Mouse (Mus musculus): Measurements from ENCODE around the gene Zfp28.
A peak's percentile ranks its signal among the peaks of the same experiment; 100 is the strongest.
"Not testable (repeated sequence)": the region's sequence is repeated elsewhere in the genome, so short reads cannot be mapped to it uniquely, and the experiment has no call there.

Gene Zfp28

DNA sequence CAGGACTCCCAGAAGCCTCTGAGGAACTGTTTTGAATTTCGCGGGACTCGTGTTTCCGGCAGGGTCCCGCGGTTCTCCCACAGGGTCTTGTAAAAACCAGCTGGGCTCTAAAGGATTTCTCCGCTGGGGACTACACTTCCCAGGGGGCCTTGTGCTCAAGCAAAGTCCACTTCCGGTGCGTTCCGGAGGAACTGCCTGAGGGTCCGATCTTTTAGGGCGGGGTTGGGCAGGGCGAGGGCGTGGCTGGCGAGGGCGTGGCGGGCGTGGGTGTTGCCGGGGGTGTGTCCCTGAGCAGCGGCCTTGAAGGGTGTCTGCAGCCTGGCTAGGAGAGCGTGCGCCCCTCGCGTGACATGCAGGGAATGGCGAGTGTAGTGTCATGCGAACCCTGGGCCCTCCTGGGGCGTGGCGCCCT, at the start of gene Zfp28:
TSS of gene Zfp28 (plus strand) at position 252 of the 412 bp plus-strand sequence.
- DNase-seq (ENCODE audit: low spot score), result peak; percentile 93

DNA sequence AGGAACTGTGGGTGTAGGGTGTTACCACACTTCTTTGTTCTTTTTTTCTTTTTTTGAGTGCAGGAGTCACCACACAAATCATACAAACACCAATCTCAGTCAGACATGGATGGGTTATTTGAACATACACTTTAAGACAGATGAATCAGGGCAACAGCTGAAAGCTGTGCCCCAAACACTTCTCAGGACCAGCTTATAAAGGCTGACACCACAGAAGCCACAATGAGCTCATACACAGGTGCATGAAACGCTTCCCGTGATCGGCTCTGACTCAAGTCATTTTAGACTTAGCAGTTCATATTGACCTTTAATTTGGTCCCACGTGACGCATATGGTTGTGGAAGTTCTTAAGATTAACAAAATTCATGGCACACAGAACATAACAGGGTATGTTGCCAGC, 43.2 kb upstream of the Zfp28 start:
- no peak for DNase-seq (ENCODE audit: low spot score)

DNA sequence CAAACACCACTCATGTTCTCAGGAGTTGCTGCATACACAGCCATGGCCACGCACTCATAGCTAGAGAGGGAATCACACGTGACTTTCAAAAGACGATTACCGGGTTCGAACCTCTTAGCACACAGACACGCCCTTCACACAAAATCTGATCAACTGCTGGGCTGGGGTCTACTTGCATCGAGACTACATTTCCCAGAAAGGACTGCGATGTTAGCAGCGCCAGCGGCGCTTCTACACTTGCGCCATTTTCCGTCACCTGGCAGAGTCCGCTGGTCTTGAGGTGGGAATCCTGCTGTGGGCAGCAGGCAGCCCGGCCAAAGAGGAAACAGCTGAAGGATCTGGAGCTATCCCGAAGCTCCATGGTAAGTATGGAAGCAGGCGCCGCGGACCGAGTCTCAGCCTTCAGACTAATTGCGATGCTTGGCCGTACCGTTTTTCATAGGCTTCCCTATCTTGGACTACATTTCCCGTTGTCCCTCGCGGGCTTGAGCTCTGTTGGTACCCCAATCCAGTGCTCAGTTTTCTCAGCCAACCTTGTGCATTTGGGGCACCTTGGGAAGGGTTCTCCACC, 39.5 kb upstream of the Zfp28 start, which contains the start of gene Gm3854:
TSS of gene Gm3854 (plus strand) at position 259 of the 571 bp plus-strand sequence.
- DNase-seq (ENCODE audit: low spot score), result peak; percentile 21

DNA sequence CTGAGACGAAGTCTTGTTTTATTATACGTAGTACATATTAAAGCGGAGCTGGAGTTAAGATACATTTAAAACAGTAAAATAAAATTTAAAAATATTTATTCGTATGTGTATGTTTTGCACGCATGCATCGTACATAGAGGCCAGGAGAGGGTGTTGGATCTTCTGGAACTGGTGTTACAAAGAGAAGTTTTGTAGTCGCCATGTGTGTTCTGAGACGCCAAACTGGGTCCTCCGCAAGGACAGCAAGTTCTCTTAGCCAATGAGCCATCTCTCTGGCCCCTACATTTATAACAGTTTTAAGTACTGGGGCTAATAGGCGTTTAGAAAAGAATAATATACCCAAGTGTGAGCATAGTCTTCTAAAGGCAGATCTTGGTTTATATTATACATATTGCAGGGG, 39.0 kb upstream of the Zfp28 start:
- DNase-seq (ENCODE audit: low spot score), result no peak

DNA sequence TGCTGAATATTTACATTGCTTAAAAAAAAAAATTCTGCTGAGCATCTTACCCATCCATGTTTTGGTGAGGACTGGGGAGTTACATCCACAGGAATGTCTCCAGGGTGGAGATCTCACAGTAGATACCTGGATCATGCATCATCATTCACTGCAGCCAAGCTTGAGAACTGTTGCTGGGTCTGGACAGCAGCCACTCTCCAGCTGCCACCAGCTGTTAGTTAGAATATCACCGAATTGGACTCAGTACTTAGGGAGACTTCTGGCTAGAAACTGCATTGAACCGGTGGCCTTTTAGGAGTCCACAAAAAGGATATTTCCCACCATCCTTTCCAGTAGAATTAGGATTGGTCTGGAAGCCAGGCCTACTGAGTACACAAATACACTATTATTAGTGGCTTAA, 25.0 kb upstream of the Zfp28 start:
- DNase-seq (ENCODE audit: low spot score), result no peak

DNA sequence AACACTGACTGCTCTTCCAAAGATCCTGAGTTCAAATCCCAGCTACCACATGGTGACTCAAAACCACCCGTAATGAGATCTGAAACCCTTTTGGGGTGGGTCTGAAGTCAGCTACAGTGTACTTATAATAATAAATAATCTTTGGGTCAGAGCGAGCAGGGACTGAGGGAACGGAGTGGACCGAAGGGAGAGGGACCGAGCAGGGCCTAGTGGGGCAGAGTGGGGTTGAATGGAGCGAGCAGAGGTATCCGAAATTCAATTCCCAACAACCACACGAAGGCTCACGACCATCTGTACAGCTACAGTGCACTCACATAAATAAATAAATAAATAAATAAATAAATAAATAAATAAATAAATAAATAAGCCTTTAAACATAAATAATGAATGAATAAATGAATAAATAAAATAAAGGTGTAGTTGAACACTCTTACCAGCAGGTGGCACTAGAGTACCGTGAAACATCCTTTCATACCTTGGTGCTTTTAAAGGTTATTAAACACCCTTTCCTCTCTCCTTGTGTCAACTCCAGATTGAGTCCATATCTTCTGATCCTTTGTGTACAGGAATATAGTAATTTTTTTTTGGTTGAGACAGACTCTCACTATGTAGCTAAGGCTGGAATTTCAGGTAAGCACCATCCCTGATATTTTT, 24.0 kb upstream of the Zfp28 start:
- peak; percentile 13 for DNase-seq (ENCODE audit: low spot score)

DNA sequence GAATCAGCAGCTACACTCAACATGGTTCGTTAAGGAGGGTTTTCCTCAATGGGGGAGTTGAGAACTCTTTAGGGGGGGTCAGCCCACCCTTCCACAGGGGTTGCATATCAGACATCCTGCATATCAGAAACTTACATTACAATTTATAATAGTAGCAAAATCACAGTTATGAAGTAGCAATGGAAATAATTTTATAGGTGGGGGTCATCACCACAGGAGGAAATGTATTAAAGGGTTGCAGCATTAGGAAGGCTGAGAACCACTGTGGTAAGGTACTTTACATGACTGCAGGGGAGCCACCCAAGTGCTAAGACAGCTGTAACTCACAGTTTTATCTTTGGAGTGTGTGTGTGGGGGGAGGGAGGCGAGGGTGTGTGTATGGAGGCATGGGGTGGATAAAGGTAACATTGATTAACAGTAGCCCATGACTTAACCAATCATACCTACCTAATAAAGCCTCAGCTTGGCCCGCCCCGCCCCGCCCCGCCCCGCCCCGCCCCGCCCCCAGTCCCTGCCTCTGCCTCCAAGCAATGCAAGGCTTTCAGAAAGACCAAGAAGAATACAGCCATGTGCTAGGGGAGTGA, 22.5 kb upstream of the Zfp28 start:
- no peak for DNase-seq (ENCODE audit: low spot score)

DNA sequence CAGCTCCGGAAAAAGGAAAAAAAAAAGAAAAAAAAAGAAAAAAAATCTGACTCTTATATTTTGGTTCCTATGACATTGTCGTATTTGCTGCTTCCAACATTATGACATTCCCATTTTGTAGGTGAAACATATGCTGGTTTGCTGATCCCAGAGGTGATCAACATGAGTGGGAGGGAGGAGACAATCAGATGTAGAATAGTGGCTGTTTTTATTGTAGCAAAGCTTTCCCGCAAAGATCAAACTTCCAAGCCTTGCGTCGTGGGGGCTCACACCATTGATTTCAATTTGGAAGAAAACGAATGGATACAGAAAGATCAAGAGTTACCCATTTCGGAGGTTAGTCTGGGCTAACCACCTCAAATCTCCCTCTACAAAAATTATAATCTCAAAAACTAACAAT, 21.3 kb upstream of the Zfp28 start:
- no peak for DNase-seq (ENCODE audit: low spot score)

DNA sequence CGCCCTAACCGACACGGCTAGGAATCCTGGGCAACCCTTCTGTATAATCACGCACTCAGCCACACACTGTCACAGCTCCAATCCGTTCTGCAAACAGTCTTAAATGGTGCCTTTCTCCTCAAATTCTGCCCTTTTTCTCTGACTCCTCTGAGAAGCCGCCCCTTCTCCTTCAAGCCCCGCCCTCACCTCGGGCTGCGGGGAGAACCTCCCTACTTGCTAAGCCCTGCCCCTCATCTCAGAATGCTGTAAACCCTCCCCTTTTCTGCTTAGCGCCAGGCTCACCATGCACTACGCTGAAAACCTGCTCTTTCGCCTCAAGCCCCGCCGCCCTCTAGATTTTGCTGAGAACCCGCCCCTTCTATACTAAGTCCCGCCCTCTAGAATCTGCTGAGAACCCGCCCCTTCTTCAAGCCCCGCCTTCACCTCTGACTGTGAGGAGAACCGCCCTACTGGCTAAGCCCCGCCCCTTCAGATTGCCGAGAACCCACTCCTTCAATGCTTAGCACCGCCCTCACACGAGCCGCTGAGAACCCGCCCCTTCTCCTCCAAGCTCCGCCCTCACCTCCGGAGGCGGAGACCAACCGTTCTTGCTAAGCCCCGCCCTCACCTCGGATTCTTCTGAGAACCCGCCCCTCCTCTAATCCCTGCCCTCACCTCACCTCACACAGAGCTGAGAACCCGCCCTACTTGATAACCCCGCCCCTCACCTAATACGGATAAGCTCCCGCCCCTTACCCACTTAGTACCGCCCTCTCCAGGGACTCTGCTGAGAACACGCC, 20.6 kb upstream of the Zfp28 start:
- peak; percentile 98 for DNase-seq (ENCODE audit: low spot score)

DNA sequence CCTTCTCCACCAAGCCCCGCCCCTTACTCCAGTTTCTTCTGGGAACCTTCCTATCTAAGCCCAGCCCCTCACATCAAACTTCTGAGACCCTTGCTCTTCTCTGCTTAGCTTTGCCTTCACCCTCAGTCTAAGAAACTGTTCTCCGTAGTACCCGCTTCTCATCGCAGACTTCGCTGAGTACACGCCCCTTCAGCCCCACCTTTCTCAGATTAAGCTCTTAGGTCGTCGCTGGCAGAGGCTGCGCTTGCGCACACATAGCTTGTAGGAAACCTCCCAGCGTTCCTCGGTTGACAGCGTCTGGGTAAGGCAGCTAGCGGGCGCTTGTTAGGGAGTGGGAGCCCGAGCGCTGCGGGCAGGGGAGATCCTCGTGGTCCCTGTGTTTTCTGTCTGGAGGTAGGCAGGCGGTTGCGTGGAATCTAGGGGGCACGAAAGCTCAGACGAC, 20.0 kb upstream of the Zfp28 start, which contains the start of gene Zfp78:
TSS of gene Zfp78 (plus strand) at position 234 of the 442 bp plus-strand sequence.
- DNase-seq (ENCODE audit: low spot score), result no peak

DNA sequence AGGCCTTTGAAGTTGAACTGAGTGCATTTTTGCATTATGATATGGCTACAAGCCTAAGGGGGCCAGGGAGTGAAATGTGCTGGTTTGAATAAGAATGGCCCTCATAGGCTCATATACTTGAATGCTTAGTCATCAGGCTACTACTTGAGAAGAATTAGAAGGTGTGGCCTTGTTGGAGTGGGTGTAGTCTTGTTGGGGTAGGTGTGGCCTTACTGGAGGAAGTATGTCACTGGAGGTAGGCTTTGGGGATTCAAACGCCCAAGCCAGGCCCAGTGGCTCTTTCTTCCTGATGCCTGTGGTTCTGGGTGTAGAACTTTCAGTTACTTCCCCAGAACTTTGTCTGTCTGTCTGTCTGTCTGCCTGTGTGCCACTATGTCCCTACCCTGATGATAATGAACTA, 18.3 kb upstream of the Zfp28 start:
- no peak for DNase-seq (ENCODE audit: low spot score)

DNA sequence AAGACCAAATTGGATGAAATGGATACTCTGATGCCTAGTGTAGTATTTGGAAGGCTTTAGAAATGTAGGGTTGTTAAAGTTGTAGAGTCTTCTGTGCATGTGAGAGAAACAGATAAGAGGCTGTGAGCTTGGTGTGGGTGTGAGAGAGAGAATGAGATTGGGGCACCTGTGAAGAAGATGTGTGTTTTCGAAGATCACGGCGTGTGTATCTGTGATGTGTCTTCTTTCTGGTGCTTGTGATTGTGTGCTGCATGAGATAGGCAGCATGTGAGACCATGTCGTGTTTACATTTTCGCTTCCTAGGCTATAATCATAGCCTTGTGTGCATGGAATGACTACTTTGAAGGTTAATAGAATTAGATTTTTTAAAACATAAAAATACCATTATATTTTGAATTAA, 15.9 kb upstream of the Zfp28 start:
- DNase-seq (ENCODE audit: low spot score), result no peak

DNA sequence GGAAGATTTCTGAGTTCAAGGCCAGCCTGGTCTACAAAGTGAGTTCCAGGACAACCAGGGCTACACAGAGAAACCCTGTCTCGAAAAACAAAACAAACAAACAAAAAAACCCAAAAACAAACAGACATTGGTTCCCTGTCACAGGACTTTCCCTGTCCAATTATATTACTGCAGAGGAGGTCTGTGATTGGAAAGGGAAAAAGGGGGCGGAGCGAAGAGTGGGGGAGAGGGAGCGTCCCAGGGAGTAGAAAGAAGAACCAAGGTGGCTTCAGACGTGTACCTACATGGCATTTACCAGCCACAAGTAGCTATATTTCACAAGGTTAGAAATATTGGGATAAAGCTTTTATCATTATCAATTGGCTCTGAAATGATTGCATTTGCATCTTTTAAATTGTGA, 14.9 kb upstream of the Zfp28 start:
- DNase-seq (ENCODE audit: low spot score), result not testable (repeated sequence)

DNA sequence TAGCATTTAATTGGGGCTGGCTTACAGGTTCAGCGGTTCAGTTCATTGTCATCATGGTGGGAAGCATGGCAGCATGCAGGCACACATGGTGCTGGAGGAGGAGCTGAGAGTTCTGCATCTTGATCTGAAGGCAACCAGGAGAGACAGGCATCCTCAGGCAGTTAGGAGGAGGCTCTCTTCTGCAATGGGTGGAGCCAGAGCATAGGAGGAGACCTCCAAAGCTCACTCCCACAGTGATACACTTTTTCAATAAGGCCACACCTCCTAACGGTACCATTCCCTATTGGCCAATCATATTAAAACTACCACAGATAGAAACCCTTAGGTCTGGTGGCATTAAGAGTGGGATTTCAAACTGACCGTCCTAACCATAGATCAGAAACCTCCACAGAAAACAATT, 13.6 kb upstream of the Zfp28 start:
- DNase-seq (ENCODE audit: low spot score), result no peak

DNA sequence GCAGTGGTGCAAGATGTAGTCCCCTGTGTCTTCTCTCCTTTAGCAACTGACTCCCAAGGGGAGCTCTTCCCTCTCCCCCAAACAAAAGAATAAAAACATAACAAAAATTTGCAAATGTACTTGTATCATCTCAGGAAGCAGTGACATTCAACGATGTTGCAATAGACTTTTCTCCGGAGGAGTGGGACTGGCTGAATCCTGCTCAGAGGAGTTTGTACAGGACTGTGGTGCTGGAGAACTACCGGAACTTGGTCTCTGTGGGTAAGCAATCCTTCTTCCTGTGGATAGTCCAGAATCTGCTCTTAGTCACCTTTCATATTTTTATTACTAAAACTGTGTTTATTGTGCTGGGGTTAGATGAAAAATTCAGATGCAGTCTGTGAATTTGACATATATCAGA, 10.1 kb upstream of the Zfp28 start:
- no peak for DNase-seq (ENCODE audit: low spot score)

DNA sequence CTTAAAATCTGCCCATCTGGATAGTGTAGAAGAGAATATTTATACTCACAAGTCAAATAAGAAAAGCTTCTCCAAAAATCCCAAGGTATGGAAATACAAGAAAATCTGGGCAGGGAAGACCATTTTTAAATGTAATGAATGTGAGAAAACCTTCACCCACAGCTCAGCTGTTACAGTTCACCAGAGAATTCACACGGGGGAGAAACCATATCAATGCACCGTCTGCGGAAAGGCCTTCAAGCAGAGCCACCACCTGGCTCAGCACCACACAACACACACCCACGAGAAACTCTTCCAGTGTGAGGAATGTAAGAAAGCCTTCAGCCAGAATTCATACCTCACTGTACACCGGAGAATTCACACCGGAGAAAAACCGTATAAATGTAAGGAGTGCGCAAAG, 4.7 kb upstream of the Zfp28 start:
- no peak for DNase-seq (ENCODE audit: low spot score)

DNA sequence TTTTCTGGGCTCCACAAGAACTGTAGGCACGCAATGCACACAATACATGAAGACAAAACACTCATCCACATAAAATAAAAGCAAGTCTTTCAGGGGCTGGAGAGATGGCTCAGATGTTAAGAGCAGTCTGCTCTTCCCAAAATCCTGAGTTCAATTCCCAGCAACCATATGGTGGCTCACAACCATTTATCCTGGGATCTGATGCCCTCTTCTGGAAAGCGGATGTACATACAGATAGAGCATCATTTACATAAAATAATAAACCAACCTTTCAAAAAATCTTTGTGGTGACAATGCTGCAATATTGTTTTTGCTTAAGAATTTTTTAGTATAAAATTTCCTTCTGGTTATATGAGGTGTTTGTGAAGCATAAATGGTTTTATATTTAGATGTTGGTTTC, 1.7 kb upstream of the Zfp28 start:
- DNase-seq (ENCODE audit: low spot score), result no peak

DNA sequence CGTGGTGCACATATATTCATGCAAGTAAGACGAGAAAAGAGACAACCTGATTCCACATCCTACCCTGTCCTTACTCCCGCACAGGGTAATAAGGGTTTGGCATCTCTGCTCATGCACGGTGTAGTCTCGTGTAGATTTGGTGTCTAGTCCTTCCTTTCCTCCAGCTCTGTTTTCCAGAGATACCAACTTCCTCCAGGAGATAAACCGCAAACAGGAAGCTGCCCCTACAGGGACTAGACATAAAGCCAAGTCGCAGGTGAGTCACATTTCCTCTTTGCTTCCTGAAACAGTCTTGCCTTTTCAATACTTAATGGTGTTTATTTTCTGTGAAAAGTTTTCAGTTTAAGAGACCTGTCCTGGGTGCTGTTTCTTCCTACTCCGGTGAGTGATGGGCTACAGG, 916 bp downstream of the Zfp28 start:
- no peak for DNase-seq (ENCODE audit: low spot score)

DNA sequence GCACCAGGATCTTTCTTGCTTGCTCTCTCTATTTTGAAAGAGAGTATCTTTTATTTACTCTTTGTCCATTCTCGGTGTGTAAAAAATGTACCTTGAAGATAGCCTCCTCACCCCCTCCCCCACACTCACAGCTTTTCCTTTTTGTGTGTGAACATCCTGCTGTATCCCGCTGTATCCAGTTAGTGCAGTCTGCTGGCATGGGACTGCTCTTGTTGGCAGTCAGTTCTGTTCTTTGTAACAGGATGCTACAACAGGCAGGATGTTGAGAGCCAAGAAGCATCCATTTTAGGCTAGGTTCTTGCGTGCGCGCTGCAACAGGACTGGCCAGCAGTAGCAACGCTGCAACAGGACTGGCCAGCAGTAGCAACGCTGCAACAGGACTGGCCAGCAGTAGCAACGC, 3.9 kb downstream of the Zfp28 start:
- DNase-seq (ENCODE audit: low spot score), result no peak

DNA sequence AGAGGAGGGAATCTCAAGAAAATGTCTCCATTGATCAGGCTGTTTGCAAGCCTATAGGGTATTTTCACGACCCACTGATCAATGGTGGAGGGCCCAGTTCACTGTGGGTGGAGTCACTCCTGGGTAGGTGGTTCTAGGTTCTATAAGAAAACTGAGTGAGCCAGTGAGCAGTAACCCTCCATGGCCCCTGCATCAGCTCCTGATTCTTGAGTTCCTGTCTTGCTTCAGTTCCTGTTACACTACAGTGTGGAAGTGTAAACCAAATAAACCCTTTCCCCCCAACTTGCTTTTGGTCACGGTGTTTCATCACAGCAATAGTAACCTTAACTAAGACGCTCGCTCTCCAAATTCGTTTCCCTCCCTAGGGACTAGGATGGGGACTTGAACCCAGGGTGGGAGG, 5.9 kb downstream of the Zfp28 start:
- no peak for DNase-seq (ENCODE audit: low spot score)

DNA sequence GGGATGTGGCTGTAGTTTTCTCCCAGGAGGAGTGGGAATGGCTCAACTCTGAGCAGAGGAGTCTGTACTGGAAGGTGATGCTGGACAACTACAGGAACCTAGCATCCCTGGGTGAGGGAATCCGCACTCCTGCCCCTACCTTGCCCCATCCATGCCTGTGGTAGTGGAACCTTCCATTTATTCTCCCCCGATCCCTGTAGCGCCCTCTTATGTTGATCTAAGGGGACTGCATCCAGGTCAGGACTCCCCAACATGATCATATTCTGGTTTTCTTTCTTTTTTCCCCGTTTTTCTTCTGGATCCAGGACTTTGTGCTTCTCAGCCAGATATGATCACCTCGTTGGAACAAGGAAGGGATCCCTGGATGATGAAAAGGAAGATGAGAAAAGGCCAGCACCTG, 6.4 kb downstream of the Zfp28 start:
- no peak for DNase-seq (ENCODE audit: low spot score)

DNA sequence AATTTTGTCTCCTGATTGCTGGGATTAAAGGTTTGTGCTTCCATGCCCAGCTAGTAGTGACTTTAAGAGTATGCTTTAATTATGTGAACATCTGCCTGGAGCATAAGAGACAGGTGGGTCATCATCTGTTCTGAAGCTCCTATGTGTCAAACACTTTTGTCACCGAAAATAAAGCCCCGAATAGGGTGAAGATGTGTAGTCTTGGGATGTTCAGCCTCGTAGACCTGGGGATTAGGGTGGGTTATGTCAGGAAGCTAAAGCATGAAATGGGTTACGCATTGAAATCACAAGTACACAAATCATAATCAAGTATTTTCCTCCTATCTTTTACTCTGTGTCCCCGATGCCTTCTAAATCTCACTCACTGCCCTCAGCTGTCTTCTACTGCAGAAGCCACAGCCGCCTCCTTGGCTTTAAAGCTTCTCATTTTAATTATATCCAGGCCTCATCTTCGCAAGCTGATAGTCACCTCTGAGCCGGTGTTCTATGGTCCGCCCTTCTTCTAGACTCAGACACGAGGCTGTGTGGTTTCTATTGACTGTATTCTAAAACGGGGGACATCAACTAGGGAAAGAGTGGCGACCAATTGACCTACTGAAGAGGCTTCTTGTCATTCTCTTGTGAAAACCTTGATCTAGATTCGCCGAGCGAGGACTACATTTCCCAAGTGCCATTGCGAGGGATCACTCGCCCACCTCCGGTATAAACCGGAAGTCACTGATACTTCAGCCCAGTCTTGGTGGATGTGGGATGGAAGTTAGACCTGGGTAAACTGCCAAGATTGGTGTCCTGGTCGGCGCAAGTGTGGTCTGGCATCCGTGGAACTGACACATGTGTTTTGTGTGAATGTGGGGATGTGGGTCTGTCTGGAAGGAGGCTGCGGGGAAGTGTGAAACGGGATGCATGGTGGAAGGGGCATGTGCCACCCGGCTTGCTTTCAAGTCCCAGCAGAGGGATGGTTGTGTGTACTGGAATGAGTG, 15.2 kb downstream of the Zfp28 start, which contains the start of gene Smim17:
TSS of gene Smim17 (plus strand) at position 720 of the 980 bp plus-strand sequence.
- peak; percentile 27 for DNase-seq (ENCODE audit: low spot score)

All from ovary, postnatal 14 days (tissue).